Mouse (Mus musculus) midbrain, embryonic 14.5 days (tissue): ENCODE measurements at regions not wholly inside any gene's neighbourhood (a gene's known extent, or its start where the extent isn't known, plus 50 kb on each side); places are given as distances from the start of the nearest gene placed in this dataset.

Source experiments
- ATAC-seq: fragments of 200-750 bp; cut with Nextera tagmentation; 2 replicates; pipeline ENCODE4 v1.8.0; 2017; ENCODE audit warnings: moderate number of reproducible peaks, moderate library complexity; ENCODE audit not compliant: low FRiP score, low TSS enrichment
- DNase-seq: peaks from one replicate; pipeline ENCODE4 v3.0.0-alpha.2; 2015
- H3K27ac ChIP-seq: fragments of 300-500 bp; sonication (generic); replicated peaks from 2 replicates; pipeline ENCODE4 v1.5.1; 2014; ENCODE audit warnings: mild to moderate bottlenecking, low read depth, low read length, moderate library complexity
- H3K27me3 ChIP-seq: fragments of 300-500 bp; sonication (generic); 2 replicates; pipeline ENCODE4 v1.6.1; 2014; ENCODE audit warnings: low read length, control low read depth, mixed read lengths; ENCODE audit not compliant: control insufficient read depth, insufficient read depth
- H3K36me3 ChIP-seq: fragments of 300-500 bp; sonication (generic); 2 replicates; pipeline ENCODE4 v1.6.1; 2014; ENCODE audit warnings: low read length, control low read depth; ENCODE audit not compliant: control insufficient read depth, insufficient read depth
- H3K4me1 ChIP-seq: fragments of 300-500 bp; sonication (generic); 2 replicates; pipeline ENCODE4 v1.6.1; 2014; ENCODE audit warnings: mild to moderate bottlenecking, antibody characterized with exemption, low read length, control low read depth; ENCODE audit not compliant: control insufficient read depth, insufficient read depth
- H3K4me2 ChIP-seq: fragments of 300-500 bp; sonication (generic); 2 replicates; pipeline ENCODE4 v1.6.1; 2014; ENCODE audit warnings: mild to moderate bottlenecking, low read length, moderate library complexity
- H3K4me3 ChIP-seq: fragments of 300-500 bp; sonication (generic); replicated peaks from 2 replicates; pipeline ENCODE4 v1.5.1; 2014; ENCODE audit warnings: low read depth, low read length
- H3K9ac ChIP-seq: fragments of 300-500 bp; sonication (generic); replicated peaks from 2 replicates; pipeline ENCODE4 v1.6.1; 2014; ENCODE audit warnings: mild to moderate bottlenecking, low read length, moderate library complexity
- H3K9me3 ChIP-seq: fragments of 300-500 bp; sonication (generic); 2 replicates; pipeline ENCODE4 v1.6.1; 2016; ENCODE audit warnings: low read length, control low read depth, mixed read lengths; ENCODE audit not compliant: control insufficient read depth
- WGBS: fragments of 180-500 bp; shearing (Covaris S2); extraction: QIAGEN DNeasy Blood & Tissue Kit; methylation state at CpG from one replicate; pipeline ENCODE4 v1.1.7; 2014; 5-methylcytosine and 5-hydroxymethylcytosine counted together

- no peak for ATAC-seq
- Histone ChIP-seq H3K4me3 (no peak overlapping the region), H3K27me3 (no peaks in the 10 kb centered on the region), H3K27ac (no peak overlapping the region), H3K36me3 (no peaks in the 10 kb centered on the region), H3K9ac (no peak overlapping the region), H3K9me3 (no peaks in the 10 kb centered on the region), H3K4me1 (no peaks in the 10 kb centered on the region), H3K4me2 (no peak overlapping the region)
- WGBS: 29% methylated on average over 2 of the region's 2 CpGs
- DNase-seq: peak; percentile 25
Measured at GRCm38 (mm10) chr7:36352761-36353160, 345.2 kb upstream of the Tshz3 start.

GRCm38 (mm10) chr7:36350616-36351015 lies 347.3 kb upstream of the Tshz3 start:
- Histone ChIP-seq H3K27ac (no peak overlapping the region), H3K36me3 (no peaks in the 10 kb centered on the region), H3K9me3 (no peaks in the 10 kb centered on the region), H3K27me3 (no peaks in the 10 kb centered on the region), H3K4me2 (no peak overlapping the region), H3K4me3 (no peak overlapping the region), H3K4me1 (no peaks in the 10 kb centered on the region), H3K9ac (no peak overlapping the region)
- ATAC-seq (no peak), DNase-seq (no peak)
- WGBS: 82% methylated on average over 4 of the region's 4 CpGs

- Histone ChIP-seq H3K4me1 (no peaks in the 10 kb centered on the region), H3K27ac (no peak overlapping the region), H3K27me3 (no peaks in the 10 kb centered on the region), H3K4me3 (no peak overlapping the region), H3K9me3 (no peaks in the 10 kb centered on the region), H3K36me3 (no peaks in the 10 kb centered on the region), H3K9ac (no peak overlapping the region), H3K4me2 (no peak overlapping the region)
- 95% methylated on average over 8 of the region's 8 CpGs for WGBS
- ATAC-seq (no peak), DNase-seq (no peak)
Measured at GRCm38 (mm10) chr7:36348195-36348594, 349.7 kb upstream of the Tshz3 start.

- Histone ChIP-seq H3K9ac (no peak overlapping the region), H3K4me2 (no peak overlapping the region), H3K4me3 (no peak overlapping the region), H3K27me3 (no peaks in the 10 kb centered on the region), H3K4me1 (no peaks in the 10 kb centered on the region), H3K9me3 (no peaks in the 10 kb centered on the region), H3K36me3 (no peaks in the 10 kb centered on the region), H3K27ac (no peak overlapping the region)
- ATAC-seq (no peak), DNase-seq (no peak)
- WGBS: 92% methylated on average over 5 of the region's 5 CpGs
Measured at GRCm38 (mm10) chr7:36334857-36335256, 363.1 kb upstream of the Tshz3 start.

GRCm38 (mm10) chr7:36334091-36334490 lies 363.8 kb upstream of the Tshz3 start:
- H3K9ac ChIP-seq: no peak overlapping the region
- no peak for DNase-seq
- no peaks in the 10 kb centered on the region for H3K9me3 ChIP-seq

GRCm38 (mm10) chr7:36332633-36333032 lies 365.3 kb upstream of the Tshz3 start:
- 73% methylated on average over 7 of the region's 7 CpGs for WGBS
- ATAC-seq: no peak
- DNase-seq: no peak

More at GRCm38 (mm10) chr7:36334091-36334490, 363.8 kb upstream of the Tshz3 start:
- H3K4me3 ChIP-seq: no peak overlapping the region
- ATAC-seq: no peak
- no peaks in the 10 kb centered on the region for H3K36me3 ChIP-seq
- no peak overlapping the region for H3K4me2 ChIP-seq
- no peak overlapping the region for H3K27ac ChIP-seq
- H3K4me1 ChIP-seq: no peaks in the 10 kb centered on the region
- 59% methylated on average over 5 of the region's 5 CpGs for WGBS
- H3K27me3 ChIP-seq: no peaks in the 10 kb centered on the region

GRCm38 (mm10) chr7:36328141-36328540 lies 369.8 kb upstream of the Tshz3 start:
- no peaks in the 10 kb centered on the region for H3K4me1 ChIP-seq
- no peaks in the 10 kb centered on the region for H3K27me3 ChIP-seq
- ATAC-seq (no peak), DNase-seq (no peak)
- H3K9me3 ChIP-seq: peaks cover 6% of the 10 kb centered on the region; the same call in 1 of the 2 replicates
- WGBS: 93% methylated on average over 2 of the region's 2 CpGs
- H3K4me3 ChIP-seq: no peak overlapping the region
- H3K27ac ChIP-seq: no peak overlapping the region
- no peak overlapping the region for H3K9ac ChIP-seq
- H3K36me3 ChIP-seq: no peaks in the 10 kb centered on the region
- no peak overlapping the region for H3K4me2 ChIP-seq

More at GRCm38 (mm10) chr7:36332633-36333032, 365.3 kb upstream of the Tshz3 start:
- no peak overlapping the region for H3K9ac ChIP-seq
- H3K4me2 ChIP-seq: no peak overlapping the region
- H3K9me3 ChIP-seq: no peaks in the 10 kb centered on the region
- no peaks in the 10 kb centered on the region for H3K4me1 ChIP-seq
- H3K36me3 ChIP-seq: no peaks in the 10 kb centered on the region
- no peak overlapping the region for H3K4me3 ChIP-seq
- H3K27ac ChIP-seq: no peak overlapping the region
- no peaks in the 10 kb centered on the region for H3K27me3 ChIP-seq

- 91% methylated on average over 1 of the region's 1 CpGs for WGBS
- Histone ChIP-seq H3K9ac (no peak overlapping the region), H3K27me3 (no peaks in the 10 kb centered on the region), H3K27ac (no peak overlapping the region), H3K4me3 (no peak overlapping the region), H3K36me3 (no peaks in the 10 kb centered on the region), H3K4me1 (no peaks in the 10 kb centered on the region), H3K9me3 (peaks cover 6% of the 10 kb centered on the region; the same call in 1 of the 2 replicates), H3K4me2 (no peak overlapping the region)
- DNase-seq (no peak), ATAC-seq (no peak)
Measured at GRCm38 (mm10) chr7:36324035-36324434, 373.9 kb upstream of the Tshz3 start.

- H3K9me3 ChIP-seq: peaks cover 6% of the 10 kb centered on the region; the same call in 1 of the 2 replicates
- 81% methylated on average over 4 of the region's 4 CpGs for WGBS
- no peak overlapping the region for H3K27ac ChIP-seq
- H3K4me3 ChIP-seq: no peak overlapping the region
- DNase-seq: no peak
- no peaks in the 10 kb centered on the region for H3K27me3 ChIP-seq
- ATAC-seq: no peak
- no peaks in the 10 kb centered on the region for H3K4me1 ChIP-seq
- H3K4me2 ChIP-seq: no peak overlapping the region
- H3K36me3 ChIP-seq: no peaks in the 10 kb centered on the region
- H3K9ac ChIP-seq: no peak overlapping the region
Measured at GRCm38 (mm10) chr7:36322181-36322580, 375.7 kb upstream of the Tshz3 start.
